Mouse (Mus musculus): ENCODE data around the gene Vcam1. TPM values are rescaled to one million over a fixed set of nuclear protein-coding genes. Genes with fewer than 3 reads are reported as not detected.
A peak's percentile ranks its signal among the peaks of the same experiment; 100 is the strongest.

Vcam1 gene
- polyA plus RNA-seq, 1 experiment from 2014 or later = 106 TPM

GRCm38 (mm10) chr3:116104866-116105647, 24.4 kb downstream of the Vcam1 start:
- peak; percentile 47; the same call in 1 of the 2 replicates for ATAC-seq (ENCODE audit: borderline replicate concordance, extremely low read depth, low FRiP score, low TSS enrichment)
- Histone ChIP-seq H3K4me3 (0 out of 2 replicates have a peak overlapping the region, but pooled peaks have one; percentile 6), H3K27me3 (no peaks in the 10 kb centered on the region), H3K9me3 (no peaks in the 10 kb centered on the region), H3K4me1 (peaks cover 12% of the 10 kb centered on the region; the same call in 1 of the 2 replicates), H3K36me3 (peaks cover 4% of the 10 kb centered on the region; the same call in 1 of the 2 replicates), H3K4me2 (peak overlapping the region; percentile 40), H3K27ac (peak overlapping the region; percentile 24), H3K9ac (no peak overlapping the region)
- WGBS = 12% methylated on average over 21 of the region's 21 CpGs

DNA sequence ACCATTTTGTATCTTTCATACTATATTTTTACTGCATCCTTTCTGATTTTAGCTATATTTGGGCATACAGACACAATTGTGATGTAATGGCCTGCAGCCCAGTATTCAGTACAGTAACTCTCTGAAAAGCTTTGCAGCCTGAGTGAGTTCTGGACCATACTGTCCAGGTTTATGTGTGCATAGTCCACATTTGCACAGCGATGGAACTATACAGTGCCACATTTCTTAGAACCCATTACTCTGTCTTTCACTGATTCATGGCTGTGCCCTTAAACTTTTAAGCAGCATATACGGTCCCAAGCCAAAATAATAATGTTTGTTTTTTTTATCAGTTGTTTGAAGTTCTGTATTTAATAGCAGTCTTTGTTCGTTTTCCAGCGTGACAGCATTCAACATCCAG, 25.2 kb downstream of the Vcam1 start:
- Histone ChIP-seq H3K4me3 (no peak overlapping the region), H3K36me3 (no peaks in the 10 kb centered on the region), H3K27me3 (no peaks in the 10 kb centered on the region), H3K4me1 (peaks cover 12% of the 10 kb centered on the region; the same call in 1 of the 2 replicates), H3K9me3 (no peaks in the 10 kb centered on the region), H3K27ac (peak overlapping the region; percentile 4; the same call in 1 of the 2 replicates), H3K9ac (no peak overlapping the region), H3K4me2 (no peak overlapping the region)
- WGBS = 27% methylated on average over 4 of the region's 4 CpGs
- ATAC-seq (ENCODE audit: borderline replicate concordance, extremely low read depth, low FRiP score, low TSS enrichment) = peak; percentile 41; the same call in 1 of the 2 replicates

DNA sequence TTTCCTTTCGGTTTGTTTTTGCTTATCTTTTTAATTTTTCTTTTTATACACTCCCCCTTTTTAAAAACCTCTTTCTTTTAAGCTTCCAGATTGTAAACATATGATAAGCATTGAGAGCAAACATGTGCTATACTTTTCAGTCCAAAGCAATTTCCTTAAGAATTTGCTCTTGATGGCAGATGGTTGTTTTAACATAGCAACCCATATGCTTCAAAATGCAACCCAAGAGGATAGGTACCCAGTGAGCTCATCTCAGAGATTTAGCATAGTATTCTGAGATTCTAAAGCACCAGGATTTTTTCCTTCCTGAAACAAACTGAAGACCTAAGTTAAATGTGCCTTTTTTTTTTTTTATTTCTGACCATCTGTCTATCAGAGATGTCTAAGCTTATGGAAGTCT, 28.6 kb downstream of the Vcam1 start:
- Histone ChIP-seq H3K4me3 (no peak overlapping the region), H3K4me2 (no peak overlapping the region), H3K4me1 (peaks cover 13% of the 10 kb centered on the region; the same call in 1 of the 2 replicates), H3K27ac (no peak overlapping the region), H3K27me3 (no peaks in the 10 kb centered on the region), H3K9me3 (no peaks in the 10 kb centered on the region), H3K9ac (no peak overlapping the region), H3K36me3 (no peaks in the 10 kb centered on the region)
- ATAC-seq (ENCODE audit: borderline replicate concordance, extremely low read depth, low FRiP score, low TSS enrichment) = no peak
- 40% methylated on average over 1 of the region's 1 CpGs for WGBS

DNA sequence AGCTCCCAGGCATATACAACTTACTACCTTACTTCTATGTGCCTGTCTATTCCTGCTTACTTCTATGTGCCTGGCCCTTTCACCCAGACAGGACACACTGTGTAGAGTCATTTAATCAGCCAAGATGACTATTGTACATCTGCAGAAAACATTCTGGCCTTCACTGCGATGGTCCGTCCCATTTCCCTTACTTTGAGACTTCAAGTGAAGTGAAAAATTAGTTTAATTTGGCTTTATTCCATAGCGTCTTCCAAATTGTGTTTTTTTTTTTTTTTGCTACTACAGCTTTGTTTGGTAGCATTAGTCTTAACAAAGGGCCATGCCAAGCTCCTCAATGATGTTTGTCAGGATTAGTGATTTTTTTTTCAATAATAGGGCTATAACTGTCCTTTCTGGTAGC, 33.6 kb downstream of the Vcam1 start:
- Histone ChIP-seq H3K9ac (no peak overlapping the region), H3K36me3 (no peaks in the 10 kb centered on the region), H3K4me1 (peaks cover 14% of the 10 kb centered on the region), H3K27me3 (no peaks in the 10 kb centered on the region), H3K9me3 (no peaks in the 10 kb centered on the region), H3K27ac (no peak overlapping the region), H3K4me3 (no peak overlapping the region), H3K4me2 (no peak overlapping the region)
- WGBS = 48% methylated on average over 3 of the region's 3 CpGs
- no peak for ATAC-seq (ENCODE audit: borderline replicate concordance, extremely low read depth, low FRiP score, low TSS enrichment)

DNA sequence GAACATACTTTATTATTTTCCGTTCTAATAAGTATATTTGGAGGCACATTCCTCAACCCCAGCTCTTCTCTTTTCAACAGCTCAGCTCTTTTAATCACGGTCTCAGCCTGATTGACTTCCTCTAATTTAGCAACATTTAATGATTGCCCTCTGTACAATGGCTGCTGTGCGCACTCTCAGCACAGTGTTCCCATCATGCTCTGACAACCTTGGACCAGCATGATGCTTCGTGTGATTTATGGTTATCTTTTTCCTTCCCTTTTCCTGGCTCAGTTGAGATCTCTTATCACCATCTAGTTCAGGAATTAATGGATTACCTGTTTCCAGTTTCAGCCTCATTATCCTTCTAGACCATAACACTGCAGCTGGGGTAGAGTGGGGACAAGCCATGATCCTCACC, 34.2 kb downstream of the Vcam1 start:
- 67% methylated on average over 4 of the region's 4 CpGs for WGBS
- Histone ChIP-seq H3K9ac (no peak overlapping the region), H3K36me3 (no peaks in the 10 kb centered on the region), H3K9me3 (no peaks in the 10 kb centered on the region), H3K27ac (no peak overlapping the region), H3K4me1 (peaks cover 14% of the 10 kb centered on the region), H3K4me3 (no peak overlapping the region), H3K27me3 (no peaks in the 10 kb centered on the region), H3K4me2 (no peak overlapping the region)
- no peak for ATAC-seq (ENCODE audit: borderline replicate concordance, extremely low read depth, low FRiP score, low TSS enrichment)

DNA sequence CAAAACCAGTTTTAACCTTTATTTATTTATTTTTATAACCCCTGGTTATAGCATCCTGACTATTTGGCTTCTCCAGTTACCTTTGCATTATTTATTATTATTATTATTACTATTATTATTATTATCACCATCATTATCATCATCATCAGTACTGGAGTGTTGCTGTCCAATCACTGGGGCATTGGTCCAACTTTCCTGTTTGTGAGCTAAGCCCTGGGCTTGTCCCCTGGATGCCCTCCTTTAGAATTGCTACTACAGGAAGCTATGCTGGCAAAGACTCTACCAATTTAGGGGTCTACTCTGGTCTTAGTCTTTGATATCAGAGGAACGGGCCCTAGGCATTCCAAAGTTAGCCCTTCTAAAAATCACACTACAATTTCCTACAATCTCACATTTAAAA, 34.6 kb downstream of the Vcam1 start:
- H3K9me3 ChIP-seq = no peaks in the 10 kb centered on the region
- H3K4me3 ChIP-seq = no peak overlapping the region
- 70% methylated on average over 1 of the region's 1 CpGs for WGBS
- H3K27me3 ChIP-seq = no peaks in the 10 kb centered on the region
- no peaks in the 10 kb centered on the region for H3K36me3 ChIP-seq
- no peak for ATAC-seq (ENCODE audit: borderline replicate concordance, extremely low read depth, low FRiP score, low TSS enrichment)
- no peak overlapping the region for H3K27ac ChIP-seq
- no peak overlapping the region for H3K4me2 ChIP-seq
- H3K9ac ChIP-seq = no peak overlapping the region
- peaks cover 14% of the 10 kb centered on the region for H3K4me1 ChIP-seq

- Histone ChIP-seq H3K4me3 (no peak overlapping the region), H3K9ac (no peak overlapping the region), H3K4me2 (no peak overlapping the region), H3K27me3 (no peaks in the 10 kb centered on the region), H3K9me3 (no peaks in the 10 kb centered on the region), H3K36me3 (no peaks in the 10 kb centered on the region), H3K4me1 (peaks cover 14% of the 10 kb centered on the region), H3K27ac (0 out of 2 replicates have a peak overlapping the region, but pooled peaks have one; percentile 20)
- no peak; the same call in 1 of the 2 replicates for ATAC-seq (ENCODE audit: borderline replicate concordance, extremely low read depth, low FRiP score, low TSS enrichment)
- WGBS = 51% methylated on average over 2 of the region's 2 CpGs
These were observed 35.2 kb downstream of the Vcam1 start for GRCm38 (mm10) chr3:116094288-116094687.

DNA sequence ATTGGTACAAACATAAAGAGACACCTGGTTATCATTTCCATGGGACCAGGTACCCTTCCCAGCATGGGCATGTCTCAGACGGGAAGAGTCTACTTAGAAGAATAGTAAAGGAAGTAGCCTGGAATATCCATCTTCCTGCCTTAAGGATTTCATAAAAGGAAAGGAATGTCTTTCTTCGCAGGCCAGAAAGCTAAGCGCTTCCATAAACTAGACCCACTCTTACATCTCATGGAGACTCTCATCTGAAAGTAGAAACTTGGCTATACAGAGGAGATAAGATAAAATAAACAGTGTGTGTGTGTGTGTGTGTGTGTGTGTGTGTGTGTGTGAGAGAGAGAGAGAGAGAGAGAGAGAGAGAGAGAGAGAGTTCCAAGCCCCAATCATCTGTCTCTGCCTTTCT, 36.9 kb downstream of the Vcam1 start:
- 38% methylated on average over 3 of the region's 3 CpGs for WGBS
- peak overlapping the region; percentile 9; the same call in 1 of the 2 replicates for H3K27ac ChIP-seq
- H3K4me3 ChIP-seq = no peak overlapping the region
- H3K36me3 ChIP-seq = no peaks in the 10 kb centered on the region
- H3K27me3 ChIP-seq = no peaks in the 10 kb centered on the region
- no peak overlapping the region for H3K9ac ChIP-seq
- ATAC-seq (ENCODE audit: borderline replicate concordance, extremely low read depth, low FRiP score, low TSS enrichment) = peak; percentile 58; the same call in 1 of the 2 replicates
- peaks cover 14% of the 10 kb centered on the region for H3K4me1 ChIP-seq
- H3K4me2 ChIP-seq = no peak overlapping the region
- no peaks in the 10 kb centered on the region for H3K9me3 ChIP-seq

DNA sequence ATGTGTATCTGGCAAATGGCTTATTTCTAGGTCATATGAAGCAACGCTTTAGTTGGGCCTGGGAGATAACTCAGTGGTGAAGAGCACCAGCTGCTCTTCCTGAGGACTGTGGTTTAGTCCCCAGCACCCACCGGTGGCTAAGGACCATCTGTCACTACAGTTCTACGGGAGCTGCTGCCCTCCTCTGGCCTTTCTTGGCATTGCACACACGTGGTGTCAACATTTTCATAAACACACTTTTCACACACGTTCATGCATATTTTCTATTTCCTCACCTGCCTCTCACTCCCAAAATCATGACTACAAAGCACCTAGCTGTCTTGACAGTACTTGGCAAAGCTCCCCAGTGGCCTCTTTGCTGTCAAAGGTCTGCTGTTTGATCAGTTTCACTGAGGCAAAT, 37.8 kb downstream of the Vcam1 start:
- peaks cover 14% of the 10 kb centered on the region for H3K4me1 ChIP-seq
- ATAC-seq (ENCODE audit: borderline replicate concordance, extremely low read depth, low FRiP score, low TSS enrichment) = no peak
- H3K36me3 ChIP-seq = no peaks in the 10 kb centered on the region
- H3K4me3 ChIP-seq = no peak overlapping the region
- H3K27ac ChIP-seq = no peak overlapping the region
- no peaks in the 10 kb centered on the region for H3K9me3 ChIP-seq
- H3K9ac ChIP-seq = no peak overlapping the region
- WGBS = 71% methylated on average over 5 of the region's 5 CpGs
- no peaks in the 10 kb centered on the region for H3K27me3 ChIP-seq
- H3K4me2 ChIP-seq = no peak overlapping the region

DNA sequence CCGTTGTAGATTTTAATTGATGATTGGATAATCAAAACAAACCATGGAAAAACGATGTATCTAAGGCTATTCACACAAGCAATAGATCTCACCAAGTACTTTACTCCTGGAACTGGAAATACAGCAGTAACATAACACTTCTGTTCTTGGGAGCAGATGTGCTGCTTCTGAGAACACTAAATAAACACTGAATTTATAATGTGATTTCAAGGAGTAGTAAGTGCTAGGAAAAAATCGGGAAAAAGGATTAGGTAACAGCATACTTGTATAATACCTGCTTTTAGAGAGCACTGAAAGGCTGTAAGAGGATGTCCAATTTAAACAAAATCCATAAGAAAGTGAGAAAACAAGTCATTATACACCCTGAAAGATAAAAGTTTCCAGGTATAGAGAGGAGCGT, 43.5 kb downstream of the Vcam1 start:
- H3K27ac ChIP-seq = no peak overlapping the region
- no peaks in the 10 kb centered on the region for H3K36me3 ChIP-seq
- no peak overlapping the region for H3K4me3 ChIP-seq
- H3K4me2 ChIP-seq = no peak overlapping the region
- no peak for ATAC-seq (ENCODE audit: borderline replicate concordance, extremely low read depth, low FRiP score, low TSS enrichment)
- no peaks in the 10 kb centered on the region for H3K9me3 ChIP-seq
- no peak overlapping the region for H3K9ac ChIP-seq
- no peaks in the 10 kb centered on the region for H3K4me1 ChIP-seq
- 32% methylated on average over 4 of the region's 4 CpGs for WGBS
- H3K27me3 ChIP-seq = no peaks in the 10 kb centered on the region

DNA sequence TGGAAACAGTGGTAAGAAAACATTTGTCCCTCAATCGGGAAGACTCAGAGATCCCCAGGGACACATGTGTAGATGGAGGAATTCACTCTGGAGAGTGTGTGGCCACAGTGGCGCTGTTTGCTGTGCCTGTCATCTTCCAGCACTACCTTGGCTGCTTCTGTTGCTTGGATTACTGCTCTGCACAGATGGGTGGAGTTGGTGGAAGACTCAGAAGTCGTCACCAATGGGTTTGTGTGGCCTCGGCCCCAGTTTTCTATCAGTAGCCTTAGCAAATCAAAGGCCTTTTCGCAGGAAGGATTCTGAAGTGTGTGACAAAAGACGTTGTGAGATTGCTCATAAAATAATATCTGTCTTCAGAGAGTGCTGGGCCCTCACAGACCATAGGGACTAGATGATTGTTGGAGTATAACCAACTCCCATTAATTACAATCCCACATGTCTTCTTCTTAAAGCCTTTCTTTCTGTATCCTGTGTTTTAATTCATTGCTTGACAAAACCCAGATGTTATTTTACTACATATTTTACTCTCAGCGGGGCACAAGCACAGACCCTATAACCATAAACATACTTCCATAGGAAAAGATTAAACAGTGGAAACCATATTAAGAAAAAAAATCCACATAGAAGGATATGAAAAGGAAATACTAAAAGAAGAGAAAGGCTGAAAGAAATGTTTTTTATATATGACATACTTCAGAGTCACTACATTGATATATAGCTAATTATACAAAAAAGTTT, 48.4 kb downstream of the Vcam1 start:
- H3K9me3 ChIP-seq = no peaks in the 10 kb centered on the region
- no peaks in the 10 kb centered on the region for H3K27me3 ChIP-seq
- peak; percentile 77; the same call in 1 of the 2 replicates for ATAC-seq (ENCODE audit: borderline replicate concordance, extremely low read depth, low FRiP score, low TSS enrichment)
- WGBS = 36% methylated on average over 7 of the region's 7 CpGs
- peak overlapping the region; percentile 81 for H3K27ac ChIP-seq
- no peak overlapping the region for H3K9ac ChIP-seq
- no peak overlapping the region for H3K4me3 ChIP-seq
- H3K36me3 ChIP-seq = no peaks in the 10 kb centered on the region
- peak overlapping the region; percentile 13; the same call in 1 of the 2 replicates for H3K4me2 ChIP-seq
- peaks cover 8% of the 10 kb centered on the region; the same call in 1 of the 2 replicates for H3K4me1 ChIP-seq
